Mouse (Mus musculus): Measurements from ENCODE around the gene Ip6k3. TPM values are rescaled to one million over a fixed set of nuclear protein-coding genes. Genes with fewer than 3 reads are reported as not detected.

The Ip6k3 gene
- polyA plus RNA-seq, 1 experiment, result not detected

- 0 out of 2 replicates have a peak within 1 kb of the TSS, but pooled peaks have one; percentile 1 for H3K27ac ChIP-seq (ENCODE audit: insufficient read depth, low read length)
- peak within 1 kb of the TSS; percentile 75 for H3K4me3 ChIP-seq (ENCODE audit: low read depth, low read length)
- H3K9ac ChIP-seq (ENCODE audit: low read depth, poor library complexity, severe bottlenecking), result peak within 1 kb of the TSS; percentile 56
- no peaks in the 10 kb centered on the region for H3K36me3 ChIP-seq (ENCODE audit: control insufficient read depth, insufficient read depth, low read length, poor library complexity, severe bottlenecking)
- peaks cover 3% of the 10 kb centered on the region for H3K4me1 ChIP-seq (ENCODE audit: control insufficient read depth, insufficient read depth, low read length)
- no peaks in the 10 kb centered on the region for H3K9me3 ChIP-seq (replicated peaks; ENCODE audit: control insufficient read depth, insufficient read depth, low read length, poor library complexity, severe bottlenecking)
- peak; percentile 73 for TF ChIP-seq CTCF (IDR thresholded peaks at IDR 0.05; ENCODE audit: low read depth, low read length)
- TF ChIP-seq EP300 (IDR thresholded peaks at IDR 0.05; ENCODE audit: insufficient read depth, low read depth, low read length), result peak; percentile 49; the same call in 1 of the 2 replicates
- TF ChIP-seq POLR2A (IDR thresholded peaks at IDR 0.05; ENCODE audit: insufficient read depth, low read length), result peak; percentile 62
- no peaks in the 10 kb centered on the region for H3K27me3 ChIP-seq (ENCODE audit: control insufficient read depth, insufficient read depth, low read length, poor library complexity, severe bottlenecking)
These were observed 33.9 kb downstream of the Ip6k3 start, which contains the start of gene Uqcc2 for GRCm38 (mm10) chr17:27133551-27134141. TSS of gene Uqcc2 (minus strand) at chr17:27133916.

GRCm38 (mm10) chr17:27132238-27132637 is 35.4 kb downstream of the Ip6k3 start:
- H3K4me3 ChIP-seq (ENCODE audit: low read depth, low read length), result no peak overlapping the region
- no peak overlapping the region for H3K27ac ChIP-seq (ENCODE audit: insufficient read depth, low read length)
- H3K9ac ChIP-seq (ENCODE audit: low read depth, poor library complexity, severe bottlenecking), result no peak overlapping the region
- H3K4me1 ChIP-seq (ENCODE audit: control insufficient read depth, insufficient read depth, low read length), result peaks cover 3% of the 10 kb centered on the region
- no peaks in the 10 kb centered on the region for H3K27me3 ChIP-seq (ENCODE audit: control insufficient read depth, insufficient read depth, low read length, poor library complexity, severe bottlenecking)
- H3K36me3 ChIP-seq (ENCODE audit: control insufficient read depth, insufficient read depth, low read length, poor library complexity, severe bottlenecking), result no peaks in the 10 kb centered on the region
- H3K9me3 ChIP-seq (replicated peaks; ENCODE audit: control insufficient read depth, insufficient read depth, low read length, poor library complexity, severe bottlenecking), result no peaks in the 10 kb centered on the region
- TF ChIP-seq EP300 (IDR thresholded peaks at IDR 0.05; ENCODE audit: insufficient read depth, low read depth, low read length), result no peak
- no peak for TF ChIP-seq POLR2A (IDR thresholded peaks at IDR 0.05; ENCODE audit: insufficient read depth, low read length)
- TF ChIP-seq CTCF (IDR thresholded peaks at IDR 0.05; ENCODE audit: low read depth, low read length), result no peak

GRCm38 (mm10) chr17:27131240-27131665 is 36.3 kb downstream of the Ip6k3 start:
- peaks cover 3% of the 10 kb centered on the region for H3K4me1 ChIP-seq (ENCODE audit: control insufficient read depth, insufficient read depth, low read length)
- no peaks in the 10 kb centered on the region for H3K36me3 ChIP-seq (ENCODE audit: control insufficient read depth, insufficient read depth, low read length, poor library complexity, severe bottlenecking)
- H3K27ac ChIP-seq (ENCODE audit: insufficient read depth, low read length), result no peak overlapping the region
- no peaks in the 10 kb centered on the region for H3K27me3 ChIP-seq (ENCODE audit: control insufficient read depth, insufficient read depth, low read length, poor library complexity, severe bottlenecking)
- H3K9me3 ChIP-seq (replicated peaks; ENCODE audit: control insufficient read depth, insufficient read depth, low read length, poor library complexity, severe bottlenecking), result no peaks in the 10 kb centered on the region
- TF ChIP-seq POLR2A (IDR thresholded peaks at IDR 0.05; ENCODE audit: insufficient read depth, low read length) (no peak), CTCF (IDR thresholded peaks at IDR 0.05; ENCODE audit: low read depth, low read length) (no peak), EP300 (IDR thresholded peaks at IDR 0.05; ENCODE audit: insufficient read depth, low read depth, low read length) (no peak)
- no peak overlapping the region for H3K9ac ChIP-seq (ENCODE audit: low read depth, poor library complexity, severe bottlenecking)
- H3K4me3 ChIP-seq (ENCODE audit: low read depth, low read length), result no peak overlapping the region

- Histone ChIP-seq H3K4me3 (ENCODE audit: low read depth, low read length) (no peak overlapping the region), H3K4me1 (ENCODE audit: control insufficient read depth, insufficient read depth, low read length) (peaks cover 3% of the 10 kb centered on the region), H3K9me3 (replicated peaks; ENCODE audit: control insufficient read depth, insufficient read depth, low read length, poor library complexity, severe bottlenecking) (no peaks in the 10 kb centered on the region), H3K9ac (ENCODE audit: low read depth, poor library complexity, severe bottlenecking) (no peak overlapping the region), H3K36me3 (ENCODE audit: control insufficient read depth, insufficient read depth, low read length, poor library complexity, severe bottlenecking) (no peaks in the 10 kb centered on the region), H3K27ac (ENCODE audit: insufficient read depth, low read length) (no peak overlapping the region), H3K27me3 (ENCODE audit: control insufficient read depth, insufficient read depth, low read length, poor library complexity, severe bottlenecking) (no peaks in the 10 kb centered on the region)
- TF ChIP-seq CTCF (IDR thresholded peaks at IDR 0.05; ENCODE audit: low read depth, low read length) (no peak), EP300 (IDR thresholded peaks at IDR 0.05; ENCODE audit: insufficient read depth, low read depth, low read length) (no peak), POLR2A (IDR thresholded peaks at IDR 0.05; ENCODE audit: insufficient read depth, low read length) (no peak)
These were observed 37.3 kb downstream of the Ip6k3 start for GRCm38 (mm10) chr17:27130246-27130645.

GRCm38 (mm10) chr17:27129819-27130218 is 37.8 kb downstream of the Ip6k3 start:
- no peaks in the 10 kb centered on the region for H3K36me3 ChIP-seq (ENCODE audit: control insufficient read depth, insufficient read depth, low read length, poor library complexity, severe bottlenecking)
- no peak overlapping the region for H3K9ac ChIP-seq (ENCODE audit: low read depth, poor library complexity, severe bottlenecking)
- TF ChIP-seq EP300 (IDR thresholded peaks at IDR 0.05; ENCODE audit: insufficient read depth, low read depth, low read length) (no peak), CTCF (IDR thresholded peaks at IDR 0.05; ENCODE audit: low read depth, low read length) (no peak), POLR2A (IDR thresholded peaks at IDR 0.05; ENCODE audit: insufficient read depth, low read length) (no peak)
- no peaks in the 10 kb centered on the region for H3K27me3 ChIP-seq (ENCODE audit: control insufficient read depth, insufficient read depth, low read length, poor library complexity, severe bottlenecking)
- H3K27ac ChIP-seq (ENCODE audit: insufficient read depth, low read length), result no peak overlapping the region
- no peak overlapping the region for H3K4me3 ChIP-seq (ENCODE audit: low read depth, low read length)
- no peaks in the 10 kb centered on the region for H3K9me3 ChIP-seq (replicated peaks; ENCODE audit: control insufficient read depth, insufficient read depth, low read length, poor library complexity, severe bottlenecking)
- peaks cover 3% of the 10 kb centered on the region for H3K4me1 ChIP-seq (ENCODE audit: control insufficient read depth, insufficient read depth, low read length)

- Histone ChIP-seq H3K4me1 (ENCODE audit: control insufficient read depth, insufficient read depth, low read length) (peaks cover 3% of the 10 kb centered on the region), H3K4me3 (ENCODE audit: low read depth, low read length) (no peak overlapping the region)
These were observed 38.3 kb downstream of the Ip6k3 start for GRCm38 (mm10) chr17:27129291-27129690.

More at GRCm38 (mm10) chr17:27129291-27129690, 38.3 kb downstream of the Ip6k3 start:
- no peak overlapping the region for H3K27ac ChIP-seq (ENCODE audit: insufficient read depth, low read length)
- H3K36me3 ChIP-seq (ENCODE audit: control insufficient read depth, insufficient read depth, low read length, poor library complexity, severe bottlenecking), result 0 out of 2 replicates have a peak, but pooled peaks cover 2% of the 10 kb centered on the region
- no peaks in the 10 kb centered on the region for H3K9me3 ChIP-seq (replicated peaks; ENCODE audit: control insufficient read depth, insufficient read depth, low read length, poor library complexity, severe bottlenecking)
- no peak overlapping the region for H3K9ac ChIP-seq (ENCODE audit: low read depth, poor library complexity, severe bottlenecking)
- TF ChIP-seq POLR2A (IDR thresholded peaks at IDR 0.05; ENCODE audit: insufficient read depth, low read length), result no peak
- H3K27me3 ChIP-seq (ENCODE audit: control insufficient read depth, insufficient read depth, low read length, poor library complexity, severe bottlenecking), result no peaks in the 10 kb centered on the region
